Mouse (Mus musculus): ENCODE measurements around the gene Gdpd3. TPM values are rescaled to one million over a fixed set of nuclear protein-coding genes. Genes with fewer than 3 reads are reported as not detected.

Gene Gdpd3
- total and polyA plus RNA-seq, 3 experiments, result 1.3 to 1.6 (median 1.5) TPM

DNA sequence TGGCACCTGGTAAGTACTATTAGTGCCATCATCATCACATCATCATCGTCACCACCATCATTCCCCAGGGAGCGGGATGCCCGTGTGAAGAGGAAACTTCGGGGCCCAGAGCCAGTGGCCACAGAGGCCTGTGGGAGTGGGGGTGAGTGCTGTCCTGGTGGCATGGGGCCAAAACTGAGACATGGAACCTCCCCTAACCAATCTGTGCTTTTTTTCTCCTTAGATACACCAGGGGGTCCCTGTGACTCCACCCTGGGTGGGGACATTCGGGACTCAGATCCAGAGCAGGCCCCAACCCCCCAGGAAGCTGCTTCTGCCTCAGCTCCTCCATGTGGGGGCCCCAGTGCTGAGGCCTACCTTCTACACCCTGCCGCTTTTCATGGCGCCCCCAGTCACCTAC lies 18.3 kb downstream of the Gdpd3 start:
- Histone ChIP-seq H3K4me1 (ENCODE audit: control insufficient read depth in 1 of 2, insufficient read depth in 2 of 2) (peaks cover 5 to 55% of the 10 kb centered on the region in 2 experiments; a peak in 3 of 4 replicates), H3K4me3 (replicated peaks in 1 of 3; ENCODE audit: low read depth in 2 of 3, low read length in 2 of 3, poor library complexity in 1 of 3) (no peak overlapping the region), H3K27me3 (replicated peaks) (no peaks in the 10 kb centered on the region), H3K9ac (ENCODE audit: insufficient read depth, low read depth) (no peak overlapping the region), H3K36me3 (replicated peaks in 1 of 2; ENCODE audit: control insufficient read depth in 1 of 2, insufficient read depth in 1 of 2, low read length in 1 of 2) (peaks cover 88 to 99% of the 10 kb centered on the region in 2 experiments), H3K27ac (ENCODE audit: insufficient read depth, low read depth) (no peak overlapping the region), H3K4me2 (ENCODE audit: insufficient read depth, low read depth, poor library complexity, severe bottlenecking) (no peak overlapping the region), H3K79me2 (replicated peaks; ENCODE audit: control insufficient read depth, extremely low read depth, insufficient read depth, poor library complexity, severe bottlenecking) (peaks cover 6% of the 10 kb centered on the region), H3K9me3 (replicated peaks; ENCODE audit: low read length) (peaks cover 5% of the 10 kb centered on the region)
- in situ Hi-C loops (cut with MboI; ENCODE audit: low pct_ligation_motif_present, low pct_unique_long_range_greater_than_20kb, low sequenced_read_pairs) (loop anchor here (5.0 kb wide), 3 partner anchors 82 to 993 kb away; partner anchors contain the start of gene Setd1a), dilution Hi-C loops (cut with MboI; ENCODE audit: extremely low pct_ligation_motif_present, extremely low pct_unique_long_range_greater_than_20kb, low sequenced_read_pairs) (no loop called here)
- TF ChIP-seq CHD2 (IDR thresholded peaks at IDR 0.05; ENCODE audit: low read length) (no peak), RCOR1 (conservative IDR thresholded peaks at IDR 0.05; ENCODE audit: low read depth, low read length) (no peak), SMC3 (IDR thresholded peaks at IDR 0.05; ENCODE audit: low read depth, low read length) (no peak), RAD21 (IDR thresholded peaks at IDR 0.05; ENCODE audit: low read depth, low read length) (no peak), ZNF384 (IDR thresholded peaks at IDR 0.05; ENCODE audit: low read depth, low read length) (no peak), MAX (IDR thresholded peaks at IDR 0.05; ENCODE audit: low read length) (no peak), HCFC1 (IDR thresholded peaks at IDR 0.05; ENCODE audit: low read depth, low read length) (no peak), ZKSCAN1 (IDR thresholded peaks at IDR 0.05; ENCODE audit: borderline replicate concordance, low read depth, low read length) (no peak), SIN3A (IDR thresholded peaks at IDR 0.05; ENCODE audit: low read length) (no peak), NELFE (IDR thresholded peaks at IDR 0.05; ENCODE audit: low read depth, low read length) (no peak), PAX5 (IDR thresholded peaks at IDR 0.05; ENCODE audit: low read length) (no peak)
- no peak for DNase-seq (ENCODE audit: extremely low read depth)

DNA sequence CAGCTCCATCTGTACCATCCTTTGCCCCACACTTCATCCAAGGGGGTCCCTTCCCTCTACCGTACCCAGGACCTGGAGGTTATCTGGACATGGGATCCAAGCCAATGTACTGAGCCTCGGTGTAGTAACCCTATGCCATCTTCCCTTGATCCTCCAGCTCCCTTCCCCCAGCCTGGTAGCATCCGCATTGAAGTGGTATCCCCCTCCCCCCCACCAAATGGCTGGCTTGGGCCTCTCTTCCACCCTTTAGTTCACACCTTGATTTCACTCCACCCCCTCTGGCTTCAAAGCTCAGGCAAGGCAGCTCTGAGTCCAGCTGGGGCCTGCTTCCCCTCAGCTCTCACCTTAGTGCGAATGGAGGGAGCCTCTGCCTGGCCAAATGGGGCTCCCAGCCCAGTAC lies 18.9 kb downstream of the Gdpd3 start:
- Histone ChIP-seq H3K4me3 (replicated peaks in 1 of 3; ENCODE audit: low read depth in 2 of 3, low read length in 2 of 3, poor library complexity in 1 of 3) (no peak overlapping the region), H3K27me3 (replicated peaks) (no peaks in the 10 kb centered on the region), H3K4me2 (ENCODE audit: insufficient read depth, low read depth, poor library complexity, severe bottlenecking) (no peak overlapping the region), H3K36me3 (replicated peaks in 1 of 2; ENCODE audit: control insufficient read depth in 1 of 2, insufficient read depth in 1 of 2, low read length in 1 of 2) (peaks cover 93 to 100% of the 10 kb centered on the region in 2 experiments), H3K9me3 (replicated peaks; ENCODE audit: low read length) (peaks cover 5% of the 10 kb centered on the region), H3K9ac (ENCODE audit: insufficient read depth, low read depth) (no peak overlapping the region), H3K79me2 (replicated peaks; ENCODE audit: control insufficient read depth, extremely low read depth, insufficient read depth, poor library complexity, severe bottlenecking) (peaks cover 12% of the 10 kb centered on the region), H3K27ac (ENCODE audit: insufficient read depth, low read depth) (no peak overlapping the region; the same call in 1 of the 2 replicates), H3K4me1 (ENCODE audit: control insufficient read depth in 1 of 2, insufficient read depth in 2 of 2) (peaks cover 5 to 53% of the 10 kb centered on the region in 2 experiments; a peak in 3 of 4 replicates)
- in situ Hi-C loops (cut with MboI; ENCODE audit: low pct_ligation_motif_present, low pct_unique_long_range_greater_than_20kb, low sequenced_read_pairs), result no loop called here
- TF ChIP-seq SMC3 (IDR thresholded peaks at IDR 0.05; ENCODE audit: low read depth, low read length) (no peak), UBTF (IDR thresholded peaks at IDR 0.05; ENCODE audit: low read depth, low read length) (no peak), TBP (conservative IDR thresholded peaks at IDR 0.05; ENCODE audit: low read depth, low read length) (no peak), PAX5 (IDR thresholded peaks at IDR 0.05; ENCODE audit: low read length) (no peak), SIN3A (IDR thresholded peaks at IDR 0.05; ENCODE audit: low read length) (no peak), POLR2AphosphoS2 (IDR thresholded peaks at IDR 0.05; ENCODE audit: low read depth, low read length) (no peak), ZKSCAN1 (IDR thresholded peaks at IDR 0.05; ENCODE audit: borderline replicate concordance, low read depth, low read length) (no peak), JUND (conservative IDR thresholded peaks at IDR 0.05; ENCODE audit: low read depth, low read length) (no peak), EP300 (IDR thresholded peaks at IDR 0.05; ENCODE audit: low read length) (no peak), ZNF384 (IDR thresholded peaks at IDR 0.05; ENCODE audit: low read depth, low read length) (no peak), MAX (IDR thresholded peaks at IDR 0.05; ENCODE audit: low read length) (no peak)
- dilution Hi-C loops (cut with MboI; ENCODE audit: extremely low pct_ligation_motif_present, extremely low pct_unique_long_range_greater_than_20kb, low sequenced_read_pairs), result no loop called here
- no peak for DNase-seq (ENCODE audit: extremely low read depth)

Measured in CH12.LX (cell line).